Mouse (Mus musculus): ENCODE results near the gene Elobl.
A peak's percentile ranks its signal among the peaks of the same experiment; 100 is the strongest.
"Not testable (repeated sequence)": the region's sequence is repeated elsewhere in the genome, so short reads cannot be mapped to it uniquely, and the experiment has no call there.

The Elobl gene

DNA sequence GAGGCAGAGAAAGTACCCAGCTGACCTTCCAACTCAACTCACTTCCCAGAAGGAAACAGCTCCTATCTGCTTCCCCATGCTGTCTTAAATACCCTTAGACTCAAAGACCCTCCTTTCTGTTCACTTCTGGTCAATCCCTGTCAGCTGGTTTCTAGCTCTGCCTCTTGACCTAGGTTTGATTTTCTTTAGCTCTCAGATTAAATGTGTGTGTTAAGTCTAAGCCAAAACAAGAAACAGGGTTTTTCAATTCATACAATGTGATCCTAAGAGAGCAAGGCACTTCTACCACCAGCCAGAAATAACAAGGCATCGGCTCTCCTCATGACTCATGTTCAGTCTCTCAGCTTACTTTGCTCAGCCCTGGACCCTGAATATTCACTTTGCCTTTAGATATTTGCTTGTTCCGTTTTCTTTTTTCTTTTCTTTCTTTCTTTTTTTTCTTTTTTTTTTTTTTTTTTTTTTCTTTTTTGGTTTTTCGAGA is at the start of gene Elobl:
TSS of gene Elobl (minus strand) at position 51 of the 481 bp plus-strand sequence.
- no peak for DNase-seq (ENCODE audit: low spot score)

DNA sequence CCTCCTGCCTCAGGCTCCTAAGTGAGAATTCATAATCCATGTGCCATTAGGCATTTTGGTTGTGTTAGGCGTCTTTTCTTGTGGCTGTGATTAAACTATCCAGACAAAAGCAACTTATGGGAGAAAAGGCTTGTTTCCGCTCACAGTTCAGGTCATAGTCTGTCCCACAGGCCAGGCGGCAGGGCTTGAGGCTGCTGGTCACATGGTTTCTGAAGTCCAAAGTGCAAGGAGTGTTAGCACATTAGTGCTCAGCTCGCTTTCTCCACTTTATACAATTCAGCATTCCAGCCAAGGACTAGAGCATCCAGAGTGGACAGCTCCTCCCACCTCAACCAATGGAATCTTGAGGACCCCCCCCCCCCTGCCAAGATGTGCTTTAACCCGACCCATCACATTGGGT is 45.5 kb upstream of the Elobl start:
- DNase-seq (ENCODE audit: low spot score), result no peak

DNA sequence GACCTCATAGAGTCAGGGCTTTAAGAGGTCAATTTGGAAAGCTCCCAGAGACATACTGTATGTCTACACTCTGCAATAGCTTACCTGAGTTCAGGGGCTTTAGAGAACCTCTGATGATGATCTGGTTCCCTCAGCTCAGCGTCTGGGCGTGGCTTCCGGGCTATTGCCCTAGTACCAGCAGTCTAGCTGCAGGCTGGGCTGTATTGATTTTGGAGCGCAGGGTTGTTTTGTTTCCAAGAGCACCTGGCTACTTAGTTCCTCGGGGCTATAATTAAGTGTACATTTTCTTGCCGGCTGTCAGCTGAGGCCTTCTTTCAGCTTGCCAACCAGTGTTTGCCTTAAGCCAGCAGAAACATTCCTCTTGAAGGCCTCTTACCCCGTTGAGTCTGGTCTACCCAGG is 42.8 kb upstream of the Elobl start:
- DNase-seq (ENCODE audit: low spot score), result no peak

DNA sequence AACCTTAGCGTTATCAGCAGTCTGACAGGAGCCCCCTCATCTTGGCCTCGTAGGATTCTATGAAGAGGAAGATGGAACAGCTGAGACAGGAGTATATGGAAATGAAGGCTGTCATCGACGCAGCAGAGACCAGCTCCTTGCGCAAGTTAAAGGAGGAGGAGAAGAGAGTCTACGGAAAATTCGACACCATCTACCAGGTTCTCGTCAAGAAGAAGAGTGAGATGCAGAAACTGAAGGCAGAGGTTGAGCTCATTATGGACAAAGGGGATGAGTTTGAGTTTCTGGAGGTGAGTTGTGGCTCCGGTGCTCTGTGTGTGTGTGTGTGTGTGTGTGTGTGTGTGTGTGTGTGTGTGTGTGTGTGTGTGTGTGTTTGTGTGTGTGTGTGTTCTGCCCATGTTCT is 42.3 kb upstream of the Elobl start:
- no peak for DNase-seq (ENCODE audit: low spot score)

DNA sequence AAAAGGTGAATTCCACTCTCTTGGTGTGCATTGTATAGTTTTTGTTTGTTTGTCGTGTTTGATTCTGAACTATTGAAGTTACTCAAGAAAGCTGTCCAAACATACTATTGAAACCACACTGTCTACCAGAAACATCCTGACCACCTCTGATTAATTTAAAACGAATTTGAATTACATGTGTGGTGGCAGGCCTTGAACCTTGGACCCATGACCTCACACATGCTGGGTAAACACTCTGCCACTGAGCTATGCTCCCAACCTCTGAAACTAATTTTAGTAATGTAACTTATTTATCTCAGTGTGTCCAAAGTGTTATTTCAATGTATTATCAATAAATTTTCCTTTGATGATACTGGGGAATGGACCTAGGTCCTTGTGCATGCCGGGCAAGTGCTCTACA is 40.9 kb upstream of the Elobl start:
- no peak for DNase-seq (ENCODE audit: low spot score)

DNA sequence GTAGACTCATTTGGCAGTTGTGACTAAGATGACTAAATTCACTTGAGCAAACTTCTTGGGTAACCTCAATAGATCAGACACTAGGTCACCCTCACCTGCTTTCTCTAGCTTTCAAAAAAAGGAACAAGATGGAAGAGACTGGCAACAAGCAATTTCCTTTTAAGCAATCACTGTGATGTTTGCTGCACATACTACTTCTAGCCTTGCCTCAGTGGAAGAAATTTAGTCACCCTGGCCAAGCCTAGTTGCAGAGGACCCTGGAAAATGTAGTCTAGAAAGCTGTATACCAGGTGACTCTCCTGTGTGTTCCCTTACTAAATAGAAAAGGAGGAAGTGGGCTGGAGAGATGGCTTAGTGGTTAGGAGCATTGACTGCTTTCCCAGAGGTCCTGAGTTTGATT is 39.7 kb upstream of the Elobl start:
- DNase-seq (ENCODE audit: low spot score), result no peak

DNA sequence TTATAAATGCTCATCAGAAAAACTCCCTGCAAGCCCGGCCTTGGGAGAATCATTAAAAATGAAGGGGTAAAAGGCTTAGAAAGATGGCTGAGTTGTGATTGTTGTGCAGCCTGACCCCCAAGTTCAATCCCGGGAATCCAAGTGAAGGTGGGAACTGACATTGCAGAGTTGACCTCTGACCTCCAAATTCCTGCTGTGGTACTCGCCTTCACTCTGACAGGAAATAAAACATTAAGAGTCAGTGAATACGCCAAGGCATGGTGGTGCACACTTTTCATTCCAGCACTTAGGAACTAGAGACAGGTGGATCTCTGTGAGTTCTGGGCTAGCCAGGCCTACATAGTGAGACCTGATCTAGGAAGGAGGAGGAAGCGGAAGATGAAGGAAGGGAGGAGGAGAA is 38.7 kb upstream of the Elobl start:
- DNase-seq (ENCODE audit: low spot score), result no peak

DNA sequence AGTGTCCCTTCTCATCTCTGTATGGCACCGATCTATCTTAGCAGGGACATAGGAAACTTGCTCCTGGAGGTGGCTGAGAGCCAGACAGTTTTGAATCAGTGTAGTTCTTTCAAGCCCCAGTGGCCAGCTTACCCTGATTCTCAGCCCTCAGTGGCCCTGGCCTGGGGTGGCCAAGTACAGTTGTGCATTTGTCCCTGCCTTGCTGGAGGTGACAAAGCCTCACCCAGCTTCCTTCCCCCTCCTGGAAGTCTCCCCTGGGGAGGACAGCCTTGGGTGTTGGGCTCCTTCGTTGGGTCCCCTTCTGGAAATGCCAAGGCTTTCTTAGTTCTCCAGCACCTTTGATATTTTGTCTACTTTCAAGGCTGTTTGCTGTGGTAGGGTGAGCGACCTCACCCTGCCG is 37.0 kb upstream of the Elobl start:
- no peak for DNase-seq (ENCODE audit: low spot score)

DNA sequence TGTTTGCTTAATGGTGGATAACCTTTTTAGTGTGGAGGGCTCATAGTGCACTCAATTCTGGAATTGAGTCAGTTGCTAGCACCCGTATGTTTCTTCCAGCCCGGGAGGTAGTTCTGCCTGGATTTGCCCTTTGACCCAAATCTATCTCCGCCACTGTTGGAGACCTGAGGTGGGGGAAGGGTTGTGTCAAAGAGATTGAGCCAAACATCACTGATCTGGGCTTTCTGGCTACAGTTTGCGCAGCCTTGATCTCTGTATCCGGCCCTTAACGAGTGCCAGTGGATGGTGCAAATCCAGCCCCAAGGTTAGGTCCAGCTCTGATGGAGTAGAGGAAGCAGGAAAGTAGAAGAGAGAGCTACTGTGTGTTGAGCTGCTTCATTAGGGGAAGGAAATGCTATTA is 36.3 kb upstream of the Elobl start:
- no peak for DNase-seq (ENCODE audit: low spot score)

DNA sequence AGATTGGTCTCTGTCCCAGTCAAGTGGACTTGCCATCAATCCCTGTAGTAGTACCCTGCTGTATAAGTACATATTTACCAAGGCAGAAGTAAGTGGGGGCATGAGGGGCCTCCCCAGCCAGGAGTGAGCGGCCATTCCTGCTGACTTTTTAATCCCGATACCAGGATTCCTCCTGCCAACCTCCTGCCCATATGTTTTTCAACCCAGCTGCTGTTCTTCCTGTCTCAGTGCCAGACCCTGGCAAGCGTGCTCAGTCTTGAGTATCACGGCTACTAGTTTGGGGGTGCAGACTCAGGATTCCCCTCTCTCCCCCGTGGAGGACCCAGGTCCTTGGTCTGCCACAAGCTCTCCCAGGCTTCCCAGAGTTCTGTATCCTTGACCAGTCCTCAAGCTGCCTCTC is 35.9 kb upstream of the Elobl start:
- DNase-seq (ENCODE audit: low spot score), result no peak

DNA sequence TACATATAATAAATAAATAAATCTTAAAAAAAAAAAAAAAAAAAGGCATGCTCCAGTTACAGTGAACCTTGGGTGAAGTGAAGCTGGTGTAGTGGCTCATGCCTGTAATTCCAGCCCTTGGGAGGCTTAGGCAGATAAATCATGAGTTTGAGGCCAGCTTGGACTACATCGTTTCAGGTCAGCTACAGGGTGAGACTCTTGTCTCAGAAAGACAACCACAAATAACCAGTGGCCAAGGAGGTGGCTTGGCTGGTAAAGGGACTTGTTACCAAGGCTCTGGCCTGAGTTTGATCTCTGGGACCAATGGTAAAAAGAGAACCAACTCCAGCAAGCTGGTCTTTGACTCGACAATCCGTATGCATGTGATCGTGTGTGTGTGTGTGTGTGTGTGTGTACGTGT is 35.3 kb upstream of the Elobl start:
- no peak for DNase-seq (ENCODE audit: low spot score)

DNA sequence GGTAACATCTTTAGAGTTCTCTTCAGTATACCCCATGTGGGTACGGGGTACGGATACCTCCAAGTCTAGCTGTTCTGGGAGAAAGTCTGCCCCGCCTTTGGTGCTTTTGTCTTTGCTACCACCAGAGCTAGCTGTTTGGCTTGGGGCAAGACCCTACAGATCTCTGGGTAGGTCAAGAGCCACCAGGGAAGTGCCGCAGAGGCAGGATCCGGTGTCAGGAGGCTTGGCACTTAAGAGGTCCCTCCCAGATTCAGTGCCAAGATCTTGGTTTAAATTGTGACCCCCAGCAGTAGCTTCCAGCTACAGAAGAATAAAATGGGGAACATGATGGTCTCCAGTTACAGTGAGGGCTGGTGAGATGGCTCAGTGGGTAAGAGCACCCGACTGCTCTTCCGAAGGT is 34.8 kb upstream of the Elobl start:
- DNase-seq (ENCODE audit: low spot score), result no peak

DNA sequence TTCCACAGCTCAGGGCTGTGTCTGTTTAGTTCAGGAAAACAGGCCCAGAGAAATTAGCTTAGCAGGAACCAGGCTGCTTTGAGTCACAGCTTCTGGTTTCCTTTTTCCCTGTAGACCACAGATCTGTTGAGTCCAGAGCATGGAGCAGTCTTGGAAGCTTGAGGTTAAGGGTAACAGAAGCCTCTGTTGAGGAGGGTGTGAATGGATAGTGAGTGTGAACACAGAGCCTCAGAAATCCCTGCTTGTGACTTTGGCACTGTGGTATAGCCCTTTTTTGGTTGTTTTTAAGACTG is 33.7 kb upstream of the Elobl start:
- DNase-seq (ENCODE audit: low spot score), result no peak

DNA sequence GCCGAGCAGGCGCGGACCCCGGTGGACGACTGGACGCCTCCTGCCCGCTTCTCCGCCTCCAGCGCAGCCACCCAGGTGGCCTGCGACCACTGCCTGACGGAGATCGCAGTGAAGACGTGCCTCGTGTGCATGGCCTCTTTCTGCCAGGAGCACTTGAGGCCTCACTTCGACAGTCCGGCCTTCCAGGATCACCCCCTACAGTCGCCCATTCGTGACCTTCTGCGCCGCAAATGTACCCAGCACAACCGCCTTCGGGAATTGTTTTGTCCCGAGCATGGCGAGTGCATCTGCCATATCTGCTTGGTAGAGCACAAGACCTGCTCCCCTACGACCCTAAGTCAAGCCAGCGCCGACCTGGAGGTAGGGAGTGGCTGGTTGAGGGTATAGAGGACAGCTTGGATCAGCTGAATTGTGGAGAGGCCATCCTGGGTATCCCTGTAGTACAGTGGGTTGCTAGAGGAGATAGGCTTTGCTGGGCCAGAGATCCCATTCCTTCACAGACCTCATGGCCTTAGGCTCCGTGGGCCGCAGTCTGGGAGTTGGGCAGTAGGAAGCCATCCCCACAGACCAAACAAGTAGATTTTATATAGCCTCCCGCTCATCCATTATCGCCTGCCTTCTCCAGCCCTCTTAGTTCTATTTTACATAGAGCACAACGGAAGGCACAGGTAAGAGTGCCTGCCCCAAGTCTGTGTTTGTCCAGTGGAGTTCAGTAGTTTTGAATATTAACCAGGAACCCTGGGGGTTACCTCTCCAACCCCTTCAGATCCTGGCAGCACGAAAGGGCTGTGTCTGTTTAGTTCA is 33.2 kb upstream of the Elobl start:
- no peak for DNase-seq (ENCODE audit: low spot score)

DNA sequence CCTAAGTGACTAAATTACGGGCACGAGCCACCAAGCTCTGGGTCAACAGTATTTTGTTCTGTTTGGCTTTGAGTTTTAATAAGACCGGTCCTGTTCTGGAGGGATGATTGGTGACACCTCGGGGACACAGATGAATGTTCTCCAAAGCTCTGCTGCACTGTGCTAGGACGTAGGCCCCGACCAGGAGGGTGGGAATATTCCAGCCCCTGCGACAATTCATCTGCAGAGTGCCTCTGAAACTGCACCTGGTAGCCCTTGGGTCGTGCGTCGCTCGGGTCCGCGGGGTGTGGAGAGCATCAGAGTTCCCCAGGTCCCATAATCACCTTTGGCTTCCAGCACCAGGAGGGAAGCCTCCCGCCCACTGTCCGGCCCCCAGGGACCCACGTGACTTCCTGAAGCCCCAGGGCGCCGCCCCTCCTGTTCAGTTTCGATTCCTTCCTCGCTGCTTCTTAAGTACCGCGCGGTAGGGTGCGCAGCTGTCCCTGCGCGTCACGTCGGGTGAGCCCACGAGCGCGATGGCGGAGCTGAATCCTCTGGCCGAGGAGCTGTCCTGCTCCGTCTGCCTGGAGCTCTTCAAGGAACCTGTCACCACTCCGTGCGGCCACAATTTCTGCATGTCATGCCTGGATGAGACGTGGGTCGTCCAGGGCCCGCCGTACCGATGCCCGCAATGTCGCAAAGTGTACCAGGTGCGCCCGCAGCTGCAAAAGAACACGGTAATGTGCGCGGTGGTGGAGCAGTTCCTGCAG is 32.4 kb upstream of the Elobl start, which contains the start of gene Trim25:
TSS of gene Trim25 (plus strand) at position 403 of the 749 bp plus-strand sequence.
- DNase-seq (ENCODE audit: low spot score), result peak; percentile 91

DNA sequence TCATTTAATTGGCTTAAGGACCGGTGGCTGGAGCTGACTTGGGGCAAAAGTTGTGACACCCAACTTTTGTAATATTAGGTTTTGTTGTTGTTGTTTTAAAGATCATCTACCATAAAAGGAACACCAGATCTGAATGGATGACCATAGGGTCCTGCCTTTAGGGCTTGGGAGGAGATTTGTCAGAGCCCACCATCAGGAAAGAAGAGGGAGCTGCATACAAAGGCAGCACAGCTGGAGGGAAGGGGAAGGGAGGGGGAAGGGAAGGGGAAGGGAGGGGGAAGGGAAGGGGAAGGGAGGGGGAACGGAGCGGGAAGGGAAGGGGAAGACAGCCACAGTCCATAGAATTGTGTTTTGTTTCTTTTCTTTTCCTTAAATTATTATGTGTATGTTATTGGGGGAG is 31.7 kb upstream of the Elobl start:
- DNase-seq (ENCODE audit: low spot score), result no peak

DNA sequence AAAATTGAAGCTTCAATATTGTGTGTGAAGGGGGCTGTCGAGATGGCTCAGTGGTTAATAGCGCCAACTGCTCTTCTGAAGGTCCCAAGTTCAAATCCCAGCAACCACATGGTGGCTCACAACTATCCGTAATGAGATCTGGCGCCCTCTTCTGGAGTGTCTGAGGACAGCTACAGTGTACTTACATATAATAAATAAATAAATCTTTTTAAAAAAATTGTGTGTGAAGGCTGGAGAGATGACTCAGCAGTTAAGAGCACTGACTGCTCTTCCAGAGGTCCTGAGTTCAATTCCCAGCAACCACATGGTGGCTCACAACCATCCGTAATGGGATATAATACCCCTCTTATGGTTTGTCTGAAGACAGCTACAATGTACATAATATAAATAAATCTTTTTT is 30.6 kb upstream of the Elobl start:
- not testable (repeated sequence) for DNase-seq (ENCODE audit: low spot score)

DNA sequence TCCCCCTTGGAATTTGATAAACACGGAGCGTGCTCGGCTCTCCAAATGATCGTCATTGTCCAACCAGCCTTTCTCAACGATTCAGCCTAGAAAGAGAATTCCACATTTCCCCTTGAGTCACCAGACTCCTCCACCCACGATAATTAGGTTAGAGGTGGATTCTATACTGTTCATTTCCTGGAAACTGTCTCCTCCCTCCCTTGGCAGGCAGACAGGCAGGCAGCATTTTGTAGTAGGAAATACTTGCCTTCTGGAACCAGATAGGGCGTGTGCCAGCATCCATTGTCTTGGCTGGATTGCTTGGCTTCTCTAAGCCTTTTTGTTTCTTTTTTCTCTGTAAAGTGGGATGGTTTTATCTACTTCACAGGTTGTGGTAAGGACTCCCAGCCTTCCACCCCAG is 29.7 kb upstream of the Elobl start:
- DNase-seq (ENCODE audit: low spot score), result no peak

DNA sequence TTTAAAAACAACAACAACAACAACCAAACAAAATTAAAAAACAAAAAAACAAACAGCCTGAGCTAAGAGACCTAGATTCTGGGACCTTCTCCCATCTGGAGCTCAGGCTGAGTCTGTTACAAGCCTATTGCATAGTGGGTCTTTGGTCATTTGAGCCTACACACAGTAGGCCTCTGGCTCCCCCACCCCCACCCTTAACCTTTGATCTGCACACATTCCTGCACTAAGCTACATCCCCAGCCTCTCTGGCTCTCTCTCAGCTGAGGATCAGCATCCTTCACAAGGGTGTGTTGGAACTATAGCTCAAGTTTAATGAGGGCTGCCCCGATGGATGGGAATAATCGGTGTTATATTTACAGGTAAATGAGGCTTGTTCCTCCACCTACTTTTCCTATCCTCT is 28.9 kb upstream of the Elobl start:
- DNase-seq (ENCODE audit: low spot score), result no peak

DNA sequence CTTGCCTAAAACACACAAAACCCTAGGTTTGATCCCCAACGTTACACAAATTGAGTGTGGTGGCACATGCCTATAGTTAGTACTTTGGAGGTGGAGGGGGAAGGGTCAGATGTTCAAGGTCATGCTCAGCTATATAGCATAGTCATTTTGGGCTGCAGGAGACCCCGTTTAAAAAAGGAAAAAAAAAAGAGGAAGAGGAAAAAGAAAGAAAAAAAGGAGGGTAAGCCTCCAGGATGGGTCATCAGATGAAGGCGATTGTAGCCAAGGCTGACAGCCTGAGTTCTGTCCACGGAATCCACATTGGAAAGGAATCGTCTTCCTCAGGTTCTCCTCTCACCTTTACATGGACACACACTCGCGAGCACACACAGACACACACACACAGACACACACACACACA is 27.8 kb upstream of the Elobl start:
- no peak for DNase-seq (ENCODE audit: low spot score)

DNA sequence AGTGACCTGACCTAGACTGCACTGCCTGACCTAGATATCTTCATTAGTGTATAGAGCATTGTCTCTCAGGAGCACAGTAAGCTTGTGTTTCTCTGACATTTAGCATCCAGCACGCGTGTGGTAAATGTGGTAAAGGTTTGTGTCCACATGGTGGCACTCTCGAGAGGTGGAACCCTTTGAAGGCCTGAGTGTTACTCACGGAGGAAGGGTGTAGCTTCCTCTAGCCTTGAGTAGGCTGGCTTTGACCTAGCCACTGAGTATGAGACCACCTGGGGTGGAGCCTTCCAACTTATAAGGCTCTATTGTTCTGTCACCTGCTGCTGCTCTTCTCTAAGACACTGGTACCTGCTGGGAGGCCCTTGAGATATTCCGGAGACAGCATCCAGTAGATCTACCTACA is 26.9 kb upstream of the Elobl start:
- DNase-seq (ENCODE audit: low spot score), result no peak

DNA sequence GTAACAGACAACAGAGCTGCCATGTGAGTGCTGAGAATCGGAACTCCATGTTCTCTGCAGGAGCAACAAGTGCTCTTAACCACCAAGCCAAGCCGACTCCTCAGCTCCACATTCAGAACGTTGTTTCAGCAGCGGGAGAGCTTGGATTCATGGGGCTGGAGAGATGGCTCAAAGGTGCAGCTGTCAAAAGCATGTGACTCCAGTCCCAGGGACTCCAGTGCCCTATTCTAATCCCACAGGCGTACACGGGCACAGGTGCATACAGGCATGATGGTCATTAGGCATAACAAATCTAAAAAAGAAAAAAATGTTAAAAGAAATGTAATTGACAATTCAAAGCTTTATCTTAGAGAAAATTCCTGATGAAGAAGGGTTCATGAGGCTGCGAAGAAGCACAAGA is 26.5 kb upstream of the Elobl start:
- no peak for DNase-seq (ENCODE audit: low spot score)

DNA sequence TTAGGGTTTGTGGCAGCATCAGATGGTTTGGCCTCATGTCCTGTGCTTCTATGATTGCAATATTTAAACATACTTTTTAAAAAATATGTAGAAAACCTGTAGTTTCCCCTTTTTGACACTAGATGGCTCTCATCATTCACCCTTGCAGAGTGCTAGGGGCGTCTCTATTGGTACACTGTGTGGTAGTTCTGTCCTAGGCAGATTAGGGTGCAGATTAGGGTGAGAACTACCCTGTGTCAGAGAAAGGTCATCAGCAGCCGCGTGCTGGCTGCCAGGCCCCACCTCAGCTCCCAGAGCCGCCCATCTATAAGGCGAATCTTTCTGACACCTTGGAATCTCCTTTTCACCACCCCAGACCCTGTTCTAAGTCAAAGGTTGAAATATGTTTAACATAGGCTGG is 22.8 kb upstream of the Elobl start:
- DNase-seq (ENCODE audit: low spot score), result no peak

DNA sequence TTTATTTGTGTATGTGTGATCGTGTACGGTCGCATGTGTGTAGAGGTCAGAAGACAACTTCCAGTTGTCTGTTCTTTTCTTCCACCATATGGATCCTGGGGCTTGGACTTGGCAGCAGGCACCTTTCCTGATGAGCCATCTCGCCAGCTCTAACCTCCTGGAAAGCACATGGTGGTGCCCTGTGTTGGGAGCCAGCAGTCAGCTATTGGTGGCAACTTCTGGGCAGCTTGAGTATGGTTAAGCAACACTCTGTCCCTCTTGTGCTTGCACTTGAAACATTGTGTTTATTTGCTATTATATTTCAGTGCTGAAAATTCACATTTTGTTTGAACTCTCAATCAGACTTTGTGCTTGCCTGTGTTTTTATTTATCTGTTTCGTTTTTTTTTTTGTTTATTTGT is 22.2 kb upstream of the Elobl start:
- no peak for DNase-seq (ENCODE audit: low spot score)
